Mouse (Mus musculus) heart, adult 2 months (tissue): ENCODE results near the gene Zc3h12c.

Source experiments
- CTCF ChIP-seq: fragments of 200-600 bp; IDR thresholded peaks from 2 replicates; pipeline ENCODE4 v1.8.1; 2022; ENCODE audit warnings: antibody characterized with exemption, mild to moderate bottlenecking, moderate library complexity
- EP300 ChIP-seq: fragments of 200-500 bp; IDR thresholded peaks from 2 replicates; pipeline ENCODE4 v1.6.1; 2011; ENCODE audit warnings: low read depth, low read length, control low read depth; ENCODE audit not compliant: insufficient read depth
- POLR2A ChIP-seq: fragments of 200-500 bp; IDR thresholded peaks from 2 replicates; pipeline ENCODE4 v1.6.1; 2011; ENCODE audit warnings: mild to moderate bottlenecking, low read depth, low read length, control low read depth; ENCODE audit not compliant: insufficient read depth

- TF ChIP-seq EP300: no peak
- no peak for TF ChIP-seq CTCF
- TF ChIP-seq POLR2A: no peak
These were observed 57.6 kb downstream of the Zc3h12c start for GRCm38 (mm10) chr9:52110738-52111137.
